In the genomic region with DNA sequence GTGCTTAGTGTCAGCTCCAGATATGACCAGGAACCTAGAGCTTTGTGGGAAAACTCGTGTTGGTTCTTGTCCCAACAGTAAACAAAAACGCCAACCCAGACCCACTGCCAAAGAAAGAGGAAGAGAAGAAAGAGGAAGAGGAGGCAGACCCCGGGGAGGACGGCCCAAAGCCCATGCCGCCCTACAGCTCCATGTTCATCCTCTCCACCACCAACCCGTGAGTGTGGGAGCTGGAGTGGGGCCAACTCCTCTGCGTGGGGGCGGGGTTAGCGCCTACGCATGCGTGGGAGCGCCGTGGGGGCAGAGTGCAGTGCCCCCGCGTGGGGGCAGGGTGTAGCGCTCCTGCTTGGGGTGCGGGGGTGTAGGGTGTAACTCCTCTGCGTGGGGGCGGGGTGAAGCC, we compare ENCODE assay signal across 1 mouse cellular context.
TF ChIP-seq lines count a peak whose summit lies in the region.

No protein-coding gene starts in this region.

TF ChIP-seq in MEL, 35 proteins besides CTCF, POLR2A, EP300 and RAD21 (continued from another document):
- TF ChIP-seq ZNF384 (IDR thresholded peaks at IDR 0.05; ENCODE audit: low read depth, low read length) (no peak), BHLHE40 (IDR thresholded peaks at IDR 0.05; ENCODE audit: borderline replicate concordance, low read depth, low read length) (peak; percentile 64; the same call in 1 of the 2 replicates), USF2 (IDR thresholded peaks at IDR 0.05; ENCODE audit: borderline replicate concordance in 1 of 2, insufficient read depth in 1 of 2, low read depth in 1 of 2, low read length in 2 of 2) (no peak), GABPA (IDR thresholded peaks at IDR 0.05; ENCODE audit: low read depth, low read length) (no peak), HCFC1 (IDR thresholded peaks at IDR 0.05; ENCODE audit: low read depth, low read length) (peak; percentile 62), ELF1 (IDR thresholded peaks at IDR 0.05; ENCODE audit: low read depth, low read length) (0 out of 2 replicates have a peak, but pooled peaks have one; percentile 30), NELFE (IDR thresholded peaks at IDR 0.05; ENCODE audit: low read depth, low read length) (peak; percentile 53), JUND (IDR thresholded peaks at IDR 0.05; ENCODE audit: low read depth, low read length) (no peak), ZKSCAN1 (IDR thresholded peaks at IDR 0.05; ENCODE audit: low read depth, low read length) (no peak), KAT2A (conservative IDR thresholded peaks at IDR 0.05; ENCODE audit: low read depth, low read length) (no peak), MYB (IDR thresholded peaks at IDR 0.05; ENCODE audit: low read depth, low read length) (no peak), CHD1 (IDR thresholded peaks at IDR 0.05; ENCODE audit: low read depth, low read length) (0 out of 2 replicates have a peak, but pooled peaks have one; percentile 56), POLR2AphosphoS5 (IDR thresholded peaks at IDR 0.05; ENCODE audit: borderline replicate concordance, low read depth, low read length) (no peak), MAZ (IDR thresholded peaks at IDR 0.05; ENCODE audit: low read depth, low read length) (peak; percentile 93), UBTF (IDR thresholded peaks at IDR 0.05; ENCODE audit: borderline replicate concordance, insufficient read depth, low read depth, low read length) (no peak), SMC3 (IDR thresholded peaks at IDR 0.05; ENCODE audit: low read depth, low read length) (no peak), MEF2A (IDR thresholded peaks at IDR 0.05; ENCODE audit: extremely low read depth, insufficient replicate concordance, low read depth, low read length, poor library complexity, severe bottlenecking) (no peak), SIN3A (IDR thresholded peaks at IDR 0.05; ENCODE audit: low read length) (peak; percentile 60), ZMIZ1 (IDR thresholded peaks at IDR 0.05; ENCODE audit: low read depth, low read length) (no peak), USF1 (IDR thresholded peaks at IDR 0.05; ENCODE audit: low read depth, low read length) (no peak; the same call in 1 of the 2 replicates), E2F4 (IDR thresholded peaks at IDR 0.05; ENCODE audit: borderline replicate concordance, low read depth, low read length) (no peak), GATA1 (IDR thresholded peaks at IDR 0.05; ENCODE audit: low read depth, low read length) (no peak), TBP (IDR thresholded peaks at IDR 0.05; ENCODE audit: low read depth, low read length) (no peak)
